ENCODE assay signal across 14 mouse cellular contexts in genomic region chr14:18530899-18531298, GRCm38 (mm10).
"Had no signal": no experiment of that assay in that cellular context is flagged by ENCODE, and none has a peak within 500 bp of the region (broad histone marks: within the 10 kb centered on the region; RNA-seq: fewer than 3 reads in every experiment).

No protein-coding gene starts in this region.

- H3K4me2 ChIP-seq: lung, embryonic 15.5 days; midbrain, embryonic 11.5 days; midbrain, embryonic 13.5 days; midbrain, embryonic 15.5 days; neural tube, embryonic 12.5 days had no signal

- H3K27me3 ChIP-seq: lung, embryonic 15.5 days; megakaryocyte, embryonic 14.5 days; midbrain, embryonic 13.5 days; midbrain, embryonic 15.5 days; neural tube, embryonic 12.5 days had no signal

- H3K27ac ChIP-seq: lung, embryonic 15.5 days; macrophage; midbrain, embryonic 13.5 days; midbrain, embryonic 15.5 days; neural tube, embryonic 12.5 days had no signal

- H3K9me3 ChIP-seq: lung, embryonic 15.5 days; megakaryocyte, embryonic 14.5 days; midbrain, embryonic 13.5 days; midbrain, embryonic 15.5 days; neural tube, embryonic 12.5 days had no signal

- H3K4me3 ChIP-seq: lung, embryonic 15.5 days; megakaryocyte, embryonic 14.5 days; midbrain, embryonic 13.5 days; midbrain, embryonic 15.5 days; neural tube, embryonic 12.5 days had no signal

- H3K4me1 ChIP-seq: lung, embryonic 15.5 days; megakaryocyte, embryonic 14.5 days; midbrain, embryonic 13.5 days; midbrain, embryonic 15.5 days; neural tube, embryonic 12.5 days had no signal

- H3K36me3 ChIP-seq: lung, embryonic 15.5 days; midbrain, embryonic 13.5 days; midbrain, embryonic 15.5 days; neural tube, embryonic 12.5 days had no signal

- H3K9ac ChIP-seq: lung, embryonic 15.5 days; midbrain, embryonic 13.5 days; midbrain, embryonic 15.5 days; neural tube, embryonic 12.5 days had no signal

- ATAC-seq: midbrain, embryonic 13.5 days; midbrain, embryonic 15.5 days had no signal

- DNase-seq: lung, adult 2 months; lung, postnatal 14 days; lung, postnatal 36 days; right cerebral cortex, postnatal 14 days; thymus, adult 18-20 months; thymus, postnatal 14 days; thymus, postnatal 36 days had no signal
